Mouse (Mus musculus) stomach, embryonic 16.5 days (tissue): ENCODE data around the gene Lgals1. TPM values are rescaled to one million over a fixed set of nuclear protein-coding genes. Genes with fewer than 3 reads are reported as not detected.
"Not testable (repeated sequence)": the region's sequence is repeated elsewhere in the genome, so short reads cannot be mapped to it uniquely, and the experiment has no call there.

Experiments used
- ATAC-seq: fragments of 200-750 bp; cut with Nextera tagmentation; 2 replicates; pipeline ENCODE4 v1.8.0; 2017; ENCODE audit warnings: moderate number of reproducible peaks, moderate TSS enrichment; ENCODE audit not compliant: insufficient read depth, low FRiP score
- H3K27ac ChIP-seq: fragments of 300-500 bp; sonication (generic); 2 replicates; pipeline ENCODE4 v1.5.1; 2014; ENCODE audit warnings: low read length
- H3K27me3 ChIP-seq: fragments of 300-500 bp; sonication (generic); 2 replicates; pipeline ENCODE4 v1.6.1; 2014; ENCODE audit warnings: low read length, control low read depth, mixed read lengths; ENCODE audit not compliant: control insufficient read depth, insufficient read depth
- H3K36me3 ChIP-seq: fragments of 300-500 bp; sonication (generic); 2 replicates; pipeline ENCODE4 v1.6.1; 2014; ENCODE audit warnings: low read length; ENCODE audit not compliant: control insufficient read depth, insufficient read depth
- H3K4me1 ChIP-seq: fragments of 300-500 bp; sonication (generic); 2 replicates; pipeline ENCODE4 v1.6.1; 2014; ENCODE audit warnings: low read length, control low read depth, mixed read lengths; ENCODE audit not compliant: control insufficient read depth, insufficient read depth
- H3K4me2 ChIP-seq: fragments of 300-500 bp; sonication (generic); 2 replicates; pipeline ENCODE4 v1.6.1; 2014; ENCODE audit warnings: low read depth, low read length, mixed read lengths
- H3K4me3 ChIP-seq: fragments of 300-500 bp; sonication (generic); replicated peaks from 2 replicates; pipeline ENCODE4 v1.5.1; 2014; ENCODE audit warnings: mild to moderate bottlenecking, low read length
- H3K9ac ChIP-seq: fragments of 300-500 bp; sonication (generic); 2 replicates; pipeline ENCODE4 v1.6.1; 2014; ENCODE audit warnings: low read length
- H3K9me3 ChIP-seq: fragments of 300-500 bp; sonication (generic); replicated peaks from 2 replicates; pipeline ENCODE4 v1.6.1; 2016; ENCODE audit warnings: low read length, control low read depth; ENCODE audit not compliant: control insufficient read depth
- WGBS: fragments of 180-500 bp; shearing (Covaris S2); extraction: QIAGEN DNeasy Blood & Tissue Kit; methylation state at CpG from one replicate; pipeline ENCODE4 v1.1.7; 2014; 5-methylcytosine and 5-hydroxymethylcytosine counted together
- polyA plus RNA-seq: library from polyadenylated mRNA; unstranded; fragments of >200 nt; fragmentation: Nextera tagmentation; extraction: Ambion mirVana; gene quantifications from 2 replicates; pipeline ENCODE4 v1.2.1, GENCODE M21; 2015

Lgals1 gene
- 1,528 and 1,531 TPM in 2 replicates for polyA plus RNA-seq

- H3K4me3 ChIP-seq = peak within 1 kb of the TSS; percentile 62
- H3K4me2 ChIP-seq = peak within 1 kb of the TSS; percentile 67
- peak; percentile 87 for ATAC-seq
- no peaks in the 10 kb centered on the region for H3K9me3 ChIP-seq
- H3K27me3 ChIP-seq = no peaks in the 10 kb centered on the region
- 0 out of 2 replicates have a peak, but pooled peaks cover 5% of the 10 kb centered on the region for H3K36me3 ChIP-seq
- peak within 1 kb of the TSS; percentile 98 for H3K27ac ChIP-seq
- WGBS = 5% methylated on average over 20 of the region's 20 CpGs
- peak within 1 kb of the TSS; percentile 76 for H3K9ac ChIP-seq
- H3K4me1 ChIP-seq = peaks cover 30% of the 10 kb centered on the region
These were observed at the start of gene Lgals1 for GRCm38 (mm10) chr15:78926021-78926919. Gene Lgals1, plus strand, starts transcription at chr15:78926725.

DNA sequence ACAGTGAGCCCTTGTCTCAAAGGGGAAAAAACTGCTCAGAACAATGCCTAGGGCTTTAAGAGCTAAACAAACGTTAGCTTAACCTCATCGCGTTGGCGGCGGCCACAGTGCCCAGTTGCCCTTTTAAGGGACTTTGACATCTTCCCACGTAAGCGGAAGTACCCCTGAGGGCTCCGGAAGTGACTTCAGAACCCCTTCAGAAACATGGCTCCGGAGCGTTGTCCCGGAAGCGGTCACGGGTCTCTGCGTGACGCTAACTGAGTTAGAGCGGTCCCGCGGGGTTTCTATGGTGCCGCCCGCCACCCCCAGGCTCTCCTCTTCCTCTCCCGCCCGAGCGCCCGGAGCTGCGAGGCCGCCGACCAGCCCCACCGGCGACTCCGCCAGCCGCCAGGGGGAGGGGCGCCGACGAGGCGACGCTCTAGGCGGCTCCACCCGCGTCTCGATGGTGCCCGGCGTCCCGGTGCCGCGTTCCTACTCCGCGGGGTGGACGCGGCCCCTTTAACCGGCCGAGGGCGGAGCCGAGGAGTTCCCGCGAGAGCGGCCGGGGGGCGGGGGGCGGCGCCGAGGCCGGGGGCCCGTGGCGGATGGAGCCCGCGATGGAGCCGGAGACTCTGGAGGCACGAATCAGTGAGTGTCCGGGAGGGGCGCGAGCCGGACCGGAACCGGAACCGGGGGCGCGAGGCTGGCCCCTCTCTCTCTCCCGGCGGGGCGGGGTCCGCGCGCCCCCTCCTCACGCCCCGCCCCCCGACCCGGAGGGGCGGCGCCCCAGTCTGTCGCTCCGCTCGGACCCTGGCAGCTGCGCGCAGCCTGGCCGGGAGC lies 49.3 kb upstream of the Lgals1 start, which contains the start of gene Gga1:
Gga1 (plus strand) TSS at position 200 of the 819 bp plus-strand sequence.
- Histone ChIP-seq H3K27me3 (no peaks in the 10 kb centered on the region), H3K4me3 (peak within 1 kb of the TSS; percentile 78), H3K9me3 (no peaks in the 10 kb centered on the region), H3K27ac (peak within 1 kb of the TSS; percentile 99), H3K9ac (peak within 1 kb of the TSS; percentile 93), H3K4me2 (peak within 1 kb of the TSS; percentile 87), H3K4me1 (peaks cover 30% of the 10 kb centered on the region), H3K36me3 (peaks cover 10% of the 10 kb centered on the region; the same call in 1 of the 2 replicates)
- under 1% methylated on average over 71 of the region's 95 CpGs for WGBS
- ATAC-seq = peak; percentile 90

- Histone ChIP-seq H3K9ac (peak overlapping the region; percentile 93), H3K27ac (peak overlapping the region; percentile 99), H3K27me3 (no peaks in the 10 kb centered on the region), H3K4me2 (peak overlapping the region; percentile 87), H3K4me3 (peak overlapping the region; percentile 78), H3K4me1 (peaks cover 28% of the 10 kb centered on the region), H3K9me3 (no peaks in the 10 kb centered on the region), H3K36me3 (peaks cover 10% of the 10 kb centered on the region; the same call in 1 of the 2 replicates)
- no peak for ATAC-seq
- WGBS = 0% methylated on average over 17 of the region's 17 CpGs
These were observed 48.6 kb upstream of the Lgals1 start for GRCm38 (mm10) chr15:78877810-78878390.

- Histone ChIP-seq H3K9ac (peak overlapping the region; percentile 23; the same call in 1 of the 2 replicates), H3K27ac (peak overlapping the region; percentile 61), H3K36me3 (peaks cover 17% of the 10 kb centered on the region; the same call in 1 of the 2 replicates), H3K4me1 (peaks cover 28% of the 10 kb centered on the region), H3K4me2 (peak overlapping the region; percentile 19)
- ATAC-seq, H3K27me3 ChIP-seq, H3K9me3 ChIP-seq, H3K4me3 ChIP-seq: not testable (repeated sequence)
- 22% methylated on average over 7 of the region's 7 CpGs for WGBS
These were observed 47.6 kb upstream of the Lgals1 start for GRCm38 (mm10) chr15:78878792-78879516.

DNA sequence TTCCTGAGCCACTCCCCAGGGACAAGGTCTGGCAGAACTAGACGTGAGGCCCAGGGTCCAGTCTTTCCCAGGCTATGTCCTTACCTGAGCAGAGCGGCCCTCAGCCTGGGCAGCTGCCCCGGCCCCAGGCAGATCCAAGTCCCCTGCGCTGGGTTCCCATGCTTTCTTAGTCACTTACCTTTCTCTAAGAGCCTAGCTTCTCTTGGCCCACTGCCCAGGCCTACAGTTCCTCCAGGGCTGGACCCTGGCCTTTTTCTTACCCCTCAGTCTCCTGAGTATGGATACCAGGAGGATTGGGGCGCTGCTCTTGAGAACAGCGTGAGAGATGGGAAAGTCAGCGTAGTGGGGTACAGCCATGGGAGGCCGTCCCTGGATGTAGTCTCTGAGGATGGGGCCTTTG lies 46.1 kb upstream of the Lgals1 start:
- 0 out of 2 replicates have a peak overlapping the region, but pooled peaks have one; percentile 37 for H3K9ac ChIP-seq
- H3K27me3 ChIP-seq = no peaks in the 10 kb centered on the region
- H3K9me3 ChIP-seq = no peaks in the 10 kb centered on the region
- no peak overlapping the region for H3K4me2 ChIP-seq
- H3K4me1 ChIP-seq = peaks cover 24% of the 10 kb centered on the region
- WGBS = 91% methylated on average over 8 of the region's 8 CpGs
- H3K36me3 ChIP-seq = peaks cover 27% of the 10 kb centered on the region; the same call in 1 of the 2 replicates
- no peak overlapping the region for H3K4me3 ChIP-seq
- ATAC-seq = no peak
- no peak overlapping the region for H3K27ac ChIP-seq

DNA sequence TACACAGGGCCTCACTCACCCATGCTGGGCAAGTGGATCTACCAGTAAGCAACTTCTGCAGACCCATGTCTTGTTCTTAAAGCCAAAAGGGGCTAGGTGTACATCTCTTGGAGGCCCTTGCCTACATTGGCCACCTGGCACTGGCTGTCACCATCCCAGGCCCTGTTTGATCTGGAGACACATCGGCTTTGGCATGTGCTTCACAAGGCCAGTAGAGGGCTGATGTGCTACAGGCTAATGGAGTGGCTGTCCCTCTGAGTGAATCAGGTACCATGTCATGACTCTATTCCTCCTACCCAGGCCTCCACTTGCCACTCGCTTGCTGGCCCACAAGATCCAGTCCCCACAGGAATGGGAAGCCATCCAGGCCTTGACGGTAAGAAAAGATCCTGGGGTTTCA lies 44.7 kb upstream of the Lgals1 start:
- Histone ChIP-seq H3K9me3 (no peaks in the 10 kb centered on the region), H3K4me1 (peaks cover 12% of the 10 kb centered on the region), H3K4me2 (no peak overlapping the region), H3K27ac (no peak overlapping the region), H3K4me3 (no peak overlapping the region), H3K9ac (no peak overlapping the region), H3K36me3 (peaks cover 35% of the 10 kb centered on the region; the same call in 1 of the 2 replicates), H3K27me3 (no peaks in the 10 kb centered on the region)
- no peak for ATAC-seq
- 85% methylated on average over 3 of the region's 3 CpGs for WGBS

DNA sequence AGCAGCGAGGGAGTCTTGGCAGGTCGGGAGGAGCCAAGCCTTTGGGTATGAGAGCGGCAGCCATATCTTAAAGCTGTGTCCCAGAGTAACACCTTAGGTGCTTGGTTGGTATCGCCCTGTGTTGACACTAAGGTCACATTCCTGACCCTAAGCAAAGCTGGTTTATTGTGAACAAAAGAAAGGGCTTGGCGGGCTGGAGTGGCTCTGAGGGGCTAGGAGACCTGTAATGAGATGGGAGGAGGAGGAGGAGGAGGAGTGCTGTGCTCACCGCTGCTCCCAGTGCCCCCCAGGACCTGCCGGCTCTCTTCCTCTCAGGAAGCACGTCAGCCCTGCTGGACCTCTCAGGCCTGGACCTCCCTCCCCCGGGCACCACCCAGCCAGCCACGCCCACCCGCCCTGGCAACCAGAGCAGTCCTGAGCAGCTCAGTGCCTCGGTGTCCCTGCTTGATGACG lies 37.1 kb upstream of the Lgals1 start:
- Histone ChIP-seq H3K36me3 (peaks cover 29% of the 10 kb centered on the region), H3K27ac (peak overlapping the region; percentile 73), H3K4me2 (no peak overlapping the region), H3K9ac (peak overlapping the region; percentile 5; the same call in 1 of the 2 replicates), H3K4me3 (no peak overlapping the region), H3K9me3 (no peaks in the 10 kb centered on the region), H3K4me1 (peaks cover 21% of the 10 kb centered on the region; the same call in 1 of the 2 replicates), H3K27me3 (no peaks in the 10 kb centered on the region)
- 28% methylated on average over 13 of the region's 13 CpGs for WGBS
- peak; percentile 59 for ATAC-seq

- peaks cover 15% of the 10 kb centered on the region; the same call in 1 of the 2 replicates for H3K36me3 ChIP-seq
- no peak overlapping the region for H3K27ac ChIP-seq
- H3K27me3 ChIP-seq = no peaks in the 10 kb centered on the region
- no peak overlapping the region for H3K9ac ChIP-seq
- no peak overlapping the region for H3K4me3 ChIP-seq
- WGBS = 35% methylated on average over 7 of the region's 7 CpGs
- no peak for ATAC-seq
- no peaks in the 10 kb centered on the region for H3K9me3 ChIP-seq
- H3K4me1 ChIP-seq = peaks cover 43% of the 10 kb centered on the region
- no peak overlapping the region for H3K4me2 ChIP-seq
These were observed 34.1 kb upstream of the Lgals1 start for GRCm38 (mm10) chr15:78892440-78892839.
